Mouse (Mus musculus): Measurements from ENCODE around the gene Txndc11. TPM values are rescaled to one million over a fixed set of nuclear protein-coding genes. Genes with fewer than 3 reads are reported as not detected.

Gene Txndc11
- polyA plus RNA-seq, 1 experiment from 2014 or later = 33.4 TPM

DNA sequence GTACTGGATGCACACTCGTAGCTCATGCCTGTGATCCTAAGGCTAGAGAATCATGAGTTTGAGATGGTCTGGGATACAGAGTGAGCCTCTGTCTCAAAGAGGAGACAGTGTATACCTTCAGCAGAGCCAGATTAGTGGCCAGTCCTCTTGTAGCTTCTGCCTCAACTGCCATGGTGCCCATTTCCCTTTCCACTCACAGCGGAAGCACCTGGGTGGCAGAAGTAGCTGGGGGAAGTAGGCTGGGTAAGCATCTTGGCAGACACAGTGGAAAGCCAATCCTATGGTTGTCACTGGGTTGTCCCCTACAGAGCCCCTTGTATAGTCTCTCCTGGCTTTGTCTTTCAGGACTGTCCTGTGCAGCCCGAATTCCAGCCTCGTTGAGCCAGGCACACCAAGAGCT, 62.6 kb downstream of the Txndc11 start:
- WGBS = 93% methylated on average over 4 of the region's 4 CpGs
- H3K9ac ChIP-seq (ENCODE audit: low read depth, low read length) = no peak overlapping the region
- no peak for ATAC-seq (ENCODE audit: low FRiP score)
- no peak overlapping the region for H3K4me3 ChIP-seq (ENCODE audit: low read depth, low read length)
- H3K9me3 ChIP-seq (ENCODE audit: control insufficient read depth, low read length) = no peaks in the 10 kb centered on the region
- no peak overlapping the region for H3K27ac ChIP-seq (ENCODE audit: low read depth, low read length)
- H3K36me3 ChIP-seq (ENCODE audit: control insufficient read depth, insufficient read depth, low read length) = peaks cover 11% of the 10 kb centered on the region
- no peaks in the 10 kb centered on the region for H3K27me3 ChIP-seq (ENCODE audit: control insufficient read depth, insufficient read depth, low read length)
- no peak overlapping the region for H3K4me2 ChIP-seq (replicated peaks; ENCODE audit: low read depth, low read length)
- peaks cover 8% of the 10 kb centered on the region for H3K4me1 ChIP-seq (replicated peaks; ENCODE audit: control insufficient read depth, insufficient read depth, low read length)
- no peak for DNase-seq (ENCODE audit: low spot score)

DNA sequence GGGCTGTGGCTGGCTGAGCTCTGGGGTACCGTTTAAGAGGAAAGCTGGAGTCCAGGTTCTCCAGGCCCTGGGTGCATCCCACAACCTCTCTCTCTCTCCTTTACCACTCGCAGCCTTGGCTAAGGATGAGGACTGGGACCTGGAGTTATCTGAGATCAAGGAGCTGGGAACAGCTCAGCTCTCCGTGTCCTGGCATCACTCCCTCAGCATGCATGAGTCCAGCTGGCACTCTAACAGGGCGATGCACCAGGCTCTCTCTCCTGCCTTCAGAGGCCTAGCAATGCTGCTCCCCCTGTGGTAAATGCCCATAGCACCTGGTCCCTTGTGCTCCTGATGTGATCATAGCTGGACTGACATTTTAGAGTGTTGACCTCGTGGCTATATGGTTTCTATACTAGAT, 63.3 kb downstream of the Txndc11 start:
- DNase-seq (ENCODE audit: low spot score) (no peak), ATAC-seq (ENCODE audit: low FRiP score) (no peak)
- H3K36me3 ChIP-seq (ENCODE audit: control insufficient read depth, insufficient read depth, low read length) = peaks cover 11% of the 10 kb centered on the region

DNA sequence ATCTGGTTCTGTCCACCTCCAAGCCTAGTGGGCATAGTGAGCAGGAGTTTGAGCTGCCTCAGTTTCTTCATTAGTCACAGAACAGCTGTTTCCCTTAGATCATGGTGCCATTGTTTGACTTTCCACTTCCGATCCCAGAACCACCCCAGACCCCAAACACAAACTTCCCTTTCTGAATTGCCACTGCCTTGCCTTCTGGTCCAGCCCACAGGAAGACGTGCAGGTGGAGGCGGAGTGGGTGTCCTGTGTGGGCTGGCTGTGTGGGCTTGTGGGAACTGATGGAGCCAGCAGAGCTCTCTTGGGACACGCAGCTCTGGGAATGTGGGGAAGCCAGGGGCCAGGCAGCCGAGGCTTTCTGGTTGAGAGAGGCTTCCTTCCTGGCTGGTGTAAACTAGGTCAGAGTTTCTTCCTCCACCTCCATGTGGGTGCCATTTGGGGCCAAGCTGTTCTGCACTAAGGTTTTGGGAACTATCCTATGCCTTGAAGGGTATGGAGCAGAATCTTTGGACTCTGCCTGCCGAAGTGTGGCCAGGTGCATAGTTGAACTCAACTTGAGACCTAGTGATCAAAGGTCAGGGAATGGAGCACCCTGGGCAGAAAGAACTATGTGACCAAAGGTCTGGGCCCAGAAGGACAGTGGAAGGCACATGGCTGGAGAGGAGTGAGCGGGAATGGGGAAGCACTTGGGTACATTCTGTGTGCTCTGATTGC, 64.6 kb downstream of the Txndc11 start:
- 75% methylated on average over 7 of the region's 7 CpGs for WGBS
- Histone ChIP-seq H3K4me3 (ENCODE audit: low read depth, low read length) (no peak overlapping the region), H3K4me2 (replicated peaks; ENCODE audit: low read depth, low read length) (no peak overlapping the region), H3K36me3 (ENCODE audit: control insufficient read depth, insufficient read depth, low read length) (peaks cover 7% of the 10 kb centered on the region; the same call in 1 of the 2 replicates), H3K9me3 (ENCODE audit: control insufficient read depth, low read length) (no peaks in the 10 kb centered on the region), H3K4me1 (replicated peaks; ENCODE audit: control insufficient read depth, insufficient read depth, low read length) (peaks cover 8% of the 10 kb centered on the region), H3K27me3 (ENCODE audit: control insufficient read depth, insufficient read depth, low read length) (no peaks in the 10 kb centered on the region), H3K9ac (ENCODE audit: low read depth, low read length) (no peak overlapping the region), H3K27ac (ENCODE audit: low read depth, low read length) (no peak overlapping the region)
- DNase-seq (ENCODE audit: low spot score) (no peak), ATAC-seq (ENCODE audit: low FRiP score) (no peak)

More for the DNA sequence above, 63.3 kb downstream of the Txndc11 start:
- no peak overlapping the region for H3K4me2 ChIP-seq (replicated peaks; ENCODE audit: low read depth, low read length)
- no peak overlapping the region for H3K4me3 ChIP-seq (ENCODE audit: low read depth, low read length)
- peaks cover 8% of the 10 kb centered on the region for H3K4me1 ChIP-seq (replicated peaks; ENCODE audit: control insufficient read depth, insufficient read depth, low read length)
- H3K27ac ChIP-seq (ENCODE audit: low read depth, low read length) = no peak overlapping the region
- H3K27me3 ChIP-seq (ENCODE audit: control insufficient read depth, insufficient read depth, low read length) = no peaks in the 10 kb centered on the region
- H3K9ac ChIP-seq (ENCODE audit: low read depth, low read length) = no peak overlapping the region
- 89% methylated on average over 5 of the region's 5 CpGs for WGBS
- no peaks in the 10 kb centered on the region for H3K9me3 ChIP-seq (ENCODE audit: control insufficient read depth, low read length)

DNA sequence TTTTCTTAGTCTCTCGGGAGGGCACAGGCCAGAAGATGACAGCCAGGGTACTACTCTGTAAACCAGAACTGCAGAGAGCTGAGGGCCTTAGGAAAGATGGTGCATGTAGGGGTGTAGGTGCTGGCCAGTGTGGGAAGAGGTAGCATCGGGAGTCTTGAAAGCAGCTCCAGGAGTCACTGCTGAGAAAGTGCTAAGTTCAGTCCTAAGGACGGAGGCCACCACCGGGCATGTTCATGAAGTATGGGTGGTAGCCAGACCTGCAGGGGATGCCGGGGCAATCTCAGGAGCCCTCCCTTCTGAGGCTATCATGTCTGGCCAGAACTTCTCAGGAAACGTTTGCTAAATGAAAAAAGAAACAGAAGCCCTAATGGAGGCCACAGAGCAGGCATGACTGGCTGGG, 65.2 kb downstream of the Txndc11 start:
- Histone ChIP-seq H3K9ac (ENCODE audit: low read depth, low read length) (no peak overlapping the region), H3K4me3 (ENCODE audit: low read depth, low read length) (no peak overlapping the region), H3K4me1 (replicated peaks; ENCODE audit: control insufficient read depth, insufficient read depth, low read length) (peaks cover 8% of the 10 kb centered on the region), H3K9me3 (ENCODE audit: control insufficient read depth, low read length) (no peaks in the 10 kb centered on the region), H3K27ac (ENCODE audit: low read depth, low read length) (no peak overlapping the region), H3K27me3 (ENCODE audit: control insufficient read depth, insufficient read depth, low read length) (no peaks in the 10 kb centered on the region), H3K4me2 (replicated peaks; ENCODE audit: low read depth, low read length) (no peak overlapping the region), H3K36me3 (ENCODE audit: control insufficient read depth, insufficient read depth, low read length) (peaks cover 7% of the 10 kb centered on the region; the same call in 1 of the 2 replicates)
- DNase-seq (ENCODE audit: low spot score) (no peak), ATAC-seq (ENCODE audit: low FRiP score) (no peak)
- WGBS = 83% methylated on average over 6 of the region's 6 CpGs

DNA sequence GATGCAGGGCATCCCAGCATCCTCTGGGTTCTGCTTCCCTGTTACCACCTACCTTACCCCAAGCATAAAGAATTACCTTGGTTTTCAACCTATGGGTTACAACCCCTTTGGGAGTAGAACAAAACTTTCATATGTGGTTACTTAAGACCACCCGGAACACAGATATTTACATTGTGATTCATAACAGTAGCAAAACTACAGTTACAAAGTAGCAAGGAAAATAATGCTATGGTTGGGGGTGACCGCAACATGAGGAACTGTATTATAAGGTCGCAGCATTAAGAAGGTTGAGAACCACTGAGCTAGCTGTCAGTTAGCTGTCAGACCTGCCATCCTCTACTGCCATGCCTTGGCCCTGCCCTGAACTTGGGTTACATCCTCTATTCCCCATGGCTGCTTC, 65.8 kb downstream of the Txndc11 start:
- H3K4me1 ChIP-seq (replicated peaks; ENCODE audit: control insufficient read depth, insufficient read depth, low read length) = peaks cover 8% of the 10 kb centered on the region
- no peak for DNase-seq (ENCODE audit: low spot score)
- H3K4me2 ChIP-seq (replicated peaks; ENCODE audit: low read depth, low read length) = peak overlapping the region; percentile 74; the same call in 1 of the 2 replicates
- no peak overlapping the region for H3K27ac ChIP-seq (ENCODE audit: low read depth, low read length)
- H3K36me3 ChIP-seq (ENCODE audit: control insufficient read depth, insufficient read depth, low read length) = peaks cover 7% of the 10 kb centered on the region; the same call in 1 of the 2 replicates
- no peaks in the 10 kb centered on the region for H3K9me3 ChIP-seq (ENCODE audit: control insufficient read depth, low read length)
- 99% methylated on average over 3 of the region's 3 CpGs for WGBS
- no peak overlapping the region for H3K4me3 ChIP-seq (ENCODE audit: low read depth, low read length)
- no peak for ATAC-seq (ENCODE audit: low FRiP score)
- no peak overlapping the region for H3K9ac ChIP-seq (ENCODE audit: low read depth, low read length)
- no peaks in the 10 kb centered on the region for H3K27me3 ChIP-seq (ENCODE audit: control insufficient read depth, insufficient read depth, low read length)

DNA sequence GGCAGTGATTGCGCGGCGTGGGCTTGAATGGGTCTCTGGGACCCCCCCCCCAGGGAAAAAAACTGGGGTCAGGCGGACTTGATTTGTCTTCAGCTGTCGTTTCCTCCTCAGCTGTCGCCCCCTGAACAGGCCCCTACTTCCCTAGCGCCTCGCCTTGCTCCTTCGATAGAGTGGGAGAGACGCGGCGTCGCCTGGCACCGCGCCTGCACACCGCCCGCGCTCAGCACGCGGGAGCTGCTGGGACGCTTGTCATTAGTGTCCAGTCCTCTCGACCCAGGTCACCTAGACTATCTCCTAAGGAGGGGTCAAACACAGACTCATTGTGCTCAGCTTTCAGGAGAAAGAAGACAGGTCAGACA, 67.6 kb downstream of the Txndc11 start:
- H3K4me2 ChIP-seq (replicated peaks; ENCODE audit: low read depth, low read length) = peak overlapping the region; percentile 74
- peak; percentile 77 for DNase-seq (ENCODE audit: low spot score)
- 0% methylated on average over 22 of the region's 22 CpGs for WGBS
- peak; percentile 45 for ATAC-seq (ENCODE audit: low FRiP score)
- H3K4me1 ChIP-seq (replicated peaks; ENCODE audit: control insufficient read depth, insufficient read depth, low read length) = peaks cover 12% of the 10 kb centered on the region
- H3K4me3 ChIP-seq (ENCODE audit: low read depth, low read length) = peak overlapping the region; percentile 84
- no peaks in the 10 kb centered on the region for H3K27me3 ChIP-seq (ENCODE audit: control insufficient read depth, insufficient read depth, low read length)
- H3K36me3 ChIP-seq (ENCODE audit: control insufficient read depth, insufficient read depth, low read length) = 0 out of 2 replicates have a peak, but pooled peaks cover under 1% of the 10 kb centered on the region
- H3K9ac ChIP-seq (ENCODE audit: low read depth, low read length) = peak overlapping the region; percentile 97
- H3K9me3 ChIP-seq (ENCODE audit: control insufficient read depth, low read length) = no peaks in the 10 kb centered on the region
- H3K27ac ChIP-seq (ENCODE audit: low read depth, low read length) = peak overlapping the region; percentile 98

DNA sequence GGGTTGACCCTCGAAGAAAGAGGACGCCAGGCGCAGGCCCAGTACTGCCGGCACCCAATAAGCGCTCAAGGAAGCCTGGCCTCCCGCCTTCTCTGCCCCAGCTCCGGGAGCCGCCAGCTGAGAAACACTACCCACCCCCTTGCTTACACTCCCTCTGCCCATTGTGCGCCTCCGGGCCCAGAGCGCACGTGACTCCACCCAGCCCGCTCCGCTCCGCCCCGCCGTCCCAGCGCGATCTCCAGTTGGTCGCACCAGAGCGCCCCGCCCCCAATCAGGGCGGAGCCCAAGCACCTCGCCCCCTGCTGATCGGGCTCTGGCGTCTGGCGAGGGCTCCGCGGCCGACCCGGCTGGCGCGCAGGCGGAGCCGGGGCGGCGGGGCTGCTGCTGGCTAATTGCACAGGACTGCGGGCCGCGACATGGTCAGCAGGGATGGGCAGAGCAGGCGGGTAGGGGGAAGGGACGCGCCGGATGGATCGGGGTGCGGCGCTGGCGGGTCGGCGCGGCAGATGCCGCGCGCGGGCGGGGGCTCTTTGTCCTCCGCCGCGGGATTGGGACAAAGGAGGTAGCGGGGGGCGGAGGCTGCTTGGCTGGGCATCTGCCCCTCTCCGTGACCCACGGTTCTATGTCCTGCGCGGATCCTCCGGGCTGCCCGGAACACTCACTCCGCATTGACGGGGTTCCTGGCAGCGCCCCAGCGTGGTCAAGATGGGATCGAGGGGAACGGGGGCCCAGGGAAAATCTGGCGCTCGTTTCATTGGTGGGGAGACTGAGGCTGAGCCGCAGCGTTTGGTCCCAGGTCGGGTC, 68.2 kb downstream of the Txndc11 start, which contains the start of gene Litaf:
Litaf (minus strand) TSS at position 129 of the 804 bp plus-strand sequence.
- Histone ChIP-seq H3K9me3 (ENCODE audit: control insufficient read depth, low read length) (no peaks in the 10 kb centered on the region), H3K4me2 (replicated peaks; ENCODE audit: low read depth, low read length) (peak within 1 kb of the TSS; percentile 74), H3K27ac (ENCODE audit: low read depth, low read length) (peak within 1 kb of the TSS; percentile 98), H3K36me3 (ENCODE audit: control insufficient read depth, insufficient read depth, low read length) (no peaks in the 10 kb centered on the region), H3K27me3 (ENCODE audit: control insufficient read depth, insufficient read depth, low read length) (no peaks in the 10 kb centered on the region), H3K9ac (ENCODE audit: low read depth, low read length) (peak within 1 kb of the TSS; percentile 97), H3K4me1 (replicated peaks; ENCODE audit: control insufficient read depth, insufficient read depth, low read length) (peaks cover 12% of the 10 kb centered on the region), H3K4me3 (ENCODE audit: low read depth, low read length) (peak within 1 kb of the TSS; percentile 84)
- ATAC-seq (ENCODE audit: low FRiP score) = peak; percentile 96
- WGBS = under 1% methylated on average over 72 of the region's 78 CpGs
- DNase-seq (ENCODE audit: low spot score) = peak; percentile 100

DNA sequence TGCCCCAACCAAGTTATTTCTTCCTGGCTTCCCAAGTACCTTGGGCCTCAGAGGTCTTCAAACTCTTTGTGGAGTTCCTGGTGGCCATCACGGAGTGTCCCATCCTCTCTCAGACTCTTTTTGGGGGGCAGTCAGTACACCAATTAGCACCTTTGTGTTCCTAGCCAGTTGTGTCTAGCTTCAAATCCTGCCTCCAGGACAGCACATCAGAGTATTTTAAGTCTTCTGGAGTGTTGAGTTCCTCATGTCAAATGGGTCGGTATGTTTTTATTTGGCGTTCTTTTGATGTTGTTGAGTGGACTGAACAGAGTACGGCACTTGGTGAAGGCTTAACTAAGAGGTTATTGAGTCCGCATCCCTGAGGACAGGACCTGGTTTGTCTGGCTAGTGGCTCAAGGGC, 69.0 kb downstream of the Txndc11 start:
- Histone ChIP-seq H3K36me3 (ENCODE audit: control insufficient read depth, insufficient read depth, low read length) (no peaks in the 10 kb centered on the region), H3K9ac (ENCODE audit: low read depth, low read length) (peak overlapping the region; percentile 97), H3K4me1 (replicated peaks; ENCODE audit: control insufficient read depth, insufficient read depth, low read length) (peaks cover 12% of the 10 kb centered on the region), H3K4me2 (replicated peaks; ENCODE audit: low read depth, low read length) (peak overlapping the region; percentile 74), H3K4me3 (ENCODE audit: low read depth, low read length) (peak overlapping the region; percentile 84), H3K27ac (ENCODE audit: low read depth, low read length) (peak overlapping the region; percentile 98; the same call in 1 of the 2 replicates), H3K27me3 (ENCODE audit: control insufficient read depth, insufficient read depth, low read length) (no peaks in the 10 kb centered on the region), H3K9me3 (ENCODE audit: control insufficient read depth, low read length) (no peaks in the 10 kb centered on the region)
- DNase-seq (ENCODE audit: low spot score) = peak; percentile 37
- ATAC-seq (ENCODE audit: low FRiP score) = peak; percentile 12; the same call in 1 of the 2 replicates
- 64% methylated on average over 5 of the region's 5 CpGs for WGBS
